Mouse (Mus musculus): Measurements from ENCODE around the gene Aff3.

Aff3 gene

DNA sequence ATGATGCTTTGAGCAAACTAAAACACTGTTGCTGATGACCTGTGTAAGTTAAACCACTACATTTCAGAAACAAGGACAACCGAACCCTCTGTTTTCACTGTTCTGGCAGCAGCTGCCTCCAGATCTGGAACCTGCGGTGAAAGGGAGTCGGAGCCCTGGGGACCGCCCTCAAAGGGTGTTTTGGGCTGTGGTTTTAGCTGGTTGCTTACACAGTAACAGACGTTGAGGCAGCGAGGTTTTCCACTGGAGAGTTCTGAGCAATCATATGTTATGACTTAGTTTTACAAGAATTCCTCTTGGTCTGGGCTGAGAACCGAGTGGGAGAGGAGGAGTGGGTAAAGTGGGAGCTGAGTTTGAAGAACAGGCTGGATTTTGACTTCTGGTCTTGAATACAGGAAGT, 7.1 kb downstream of the Aff3 start:
- DNase-seq (ENCODE audit: low read depth, low spot score) = no peak

- DNase-seq (ENCODE audit: low read depth, low spot score) = peak; percentile 83
Observed at GRCm38 (mm10) chr1:38654981-38655540, 9.7 kb downstream of the Aff3 start.

GRCm38 (mm10) chr1:38650031-38650430, 14.7 kb downstream of the Aff3 start:
- no peak for DNase-seq (ENCODE audit: low read depth, low spot score)

DNA sequence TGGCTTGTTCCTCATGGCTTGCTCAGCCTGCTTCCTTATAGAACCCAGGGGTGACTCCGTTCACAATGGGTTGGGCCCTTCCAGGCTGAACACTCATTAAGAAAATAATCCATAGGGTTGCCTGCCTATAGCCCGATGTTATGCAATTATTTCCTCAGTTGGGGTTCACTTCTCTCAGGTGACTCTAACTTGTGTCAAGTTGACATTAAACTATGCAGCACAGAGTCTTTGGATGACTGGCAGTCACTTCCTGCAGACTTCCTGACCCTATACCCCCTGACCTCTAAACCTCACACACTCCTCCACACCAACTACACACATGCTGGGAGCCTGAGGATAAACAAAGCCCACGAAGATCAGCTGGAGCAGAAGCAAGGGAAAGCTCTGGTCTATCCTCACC, 15.6 kb downstream of the Aff3 start:
- DNase-seq (ENCODE audit: low read depth, low spot score) = no peak

DNA sequence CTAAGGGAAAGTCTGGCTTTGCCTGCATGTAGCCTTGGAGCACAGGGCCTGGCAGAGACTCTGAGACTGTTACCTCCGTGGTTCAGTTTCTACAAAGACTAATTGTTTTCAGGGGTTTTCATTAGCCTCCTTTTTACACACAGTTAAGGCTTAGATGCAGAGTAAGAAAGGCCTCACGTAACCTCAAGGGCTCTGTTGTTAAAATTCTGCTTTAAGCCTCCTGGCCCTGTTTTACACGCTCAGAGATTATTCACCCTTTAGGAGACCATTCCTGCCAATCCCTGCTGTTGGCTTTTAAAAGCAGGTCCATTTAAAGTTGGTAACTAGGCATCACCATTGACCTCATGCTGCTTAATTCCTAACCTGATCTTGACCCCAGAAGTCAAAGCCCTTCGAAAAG, 22.5 kb downstream of the Aff3 start:
- no peak for DNase-seq (ENCODE audit: low read depth, low spot score)

GRCm38 (mm10) chr1:38639669-38640068, 25.1 kb downstream of the Aff3 start:
- DNase-seq (ENCODE audit: low read depth, low spot score) = no peak

GRCm38 (mm10) chr1:38635596-38635995, 29.2 kb downstream of the Aff3 start:
- no peak for DNase-seq (ENCODE audit: low read depth, low spot score)

DNA sequence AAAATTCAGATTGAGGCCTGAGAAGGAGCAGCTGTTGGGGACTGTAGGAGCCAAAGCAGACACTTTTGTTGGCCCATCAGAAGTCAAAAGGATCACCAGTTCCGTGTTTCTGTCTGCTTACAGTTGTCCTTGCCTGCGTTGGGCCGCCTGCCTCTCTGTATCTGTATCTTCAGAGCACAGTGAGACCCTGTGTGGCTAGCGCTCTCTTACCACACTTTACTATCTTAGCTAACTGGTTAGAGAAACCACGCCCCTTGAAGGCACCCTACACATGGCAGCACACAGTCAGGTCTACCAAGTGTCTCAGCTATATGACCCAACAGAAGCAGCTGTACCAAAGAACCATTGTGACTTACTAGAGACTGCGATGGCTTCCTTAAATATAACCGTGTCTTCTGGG, 30.7 kb downstream of the Aff3 start:
- no peak for DNase-seq (ENCODE audit: low read depth, low spot score)

GRCm38 (mm10) chr1:38632461-38633180, 32.1 kb downstream of the Aff3 start:
- no peak for DNase-seq (ENCODE audit: low read depth, low spot score)

GRCm38 (mm10) chr1:38631501-38632279, 33.1 kb downstream of the Aff3 start:
- DNase-seq (ENCODE audit: low read depth, low spot score) = no peak

- peak; percentile 25 for DNase-seq (ENCODE audit: low read depth, low spot score)
Observed at GRCm38 (mm10) chr1:38628901-38629585, 35.7 kb downstream of the Aff3 start.

GRCm38 (mm10) chr1:38628426-38628825, 36.3 kb downstream of the Aff3 start:
- no peak for DNase-seq (ENCODE audit: low read depth, low spot score)

DNA sequence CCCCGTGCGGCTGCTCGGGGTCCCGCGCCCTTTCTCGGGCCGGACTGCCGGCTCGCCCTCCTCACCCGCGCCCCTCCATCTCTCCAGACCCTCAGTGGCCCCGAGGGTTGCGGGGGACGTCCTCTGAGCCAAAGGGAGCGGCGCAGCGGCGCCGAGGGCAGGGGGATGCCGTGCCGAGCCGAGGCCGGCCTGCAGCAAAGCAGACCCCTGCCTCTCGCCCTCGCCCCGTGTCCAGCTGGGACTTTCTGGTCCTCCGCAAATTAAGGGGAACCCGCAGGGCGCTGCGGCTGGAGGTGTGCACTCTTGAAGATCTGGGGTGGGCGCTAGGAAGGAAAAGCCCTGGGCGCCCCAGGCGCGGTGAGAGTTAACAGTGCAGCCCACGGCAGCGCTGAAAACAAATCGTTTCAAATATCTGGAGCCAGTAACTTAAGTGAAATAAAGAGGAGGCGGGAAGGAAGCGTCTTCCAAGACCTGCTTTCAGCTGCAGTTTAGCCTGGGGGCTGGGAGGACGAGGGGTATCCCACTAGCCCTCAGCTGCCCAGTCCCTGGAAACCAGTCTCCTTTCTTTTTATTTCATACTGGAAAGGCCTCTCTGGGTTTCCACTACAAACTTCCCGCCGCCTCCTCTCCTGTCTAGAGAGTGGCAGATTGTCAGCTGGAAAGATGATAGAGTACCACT, 36.9 kb downstream of the Aff3 start:
- peak; percentile 60 for DNase-seq (ENCODE audit: low read depth, low spot score)

GRCm38 (mm10) chr1:38626739-38627661, 37.8 kb downstream of the Aff3 start:
- DNase-seq (ENCODE audit: low read depth, low spot score) = peak; percentile 62

DNA sequence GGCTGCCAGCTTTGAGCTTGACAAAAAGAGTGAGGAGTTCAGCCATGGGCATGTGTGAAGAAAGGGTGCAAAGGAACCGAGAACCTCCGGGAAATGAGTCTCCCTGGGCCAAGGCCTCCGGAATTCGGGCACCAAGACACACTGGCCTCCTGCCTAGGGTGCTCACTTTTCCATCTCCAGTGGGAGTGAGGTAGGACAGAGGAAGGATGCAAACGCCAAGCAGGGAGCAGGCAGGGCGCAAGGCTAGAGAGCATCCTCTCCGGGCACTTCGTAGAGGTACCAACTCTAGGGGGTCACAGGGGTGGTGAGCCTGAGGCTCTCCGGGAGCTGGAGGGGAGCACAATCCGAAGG, 38.4 kb downstream of the Aff3 start:
- DNase-seq (ENCODE audit: low read depth, low spot score) = peak; percentile 16

GRCm38 (mm10) chr1:38621840-38622239, 42.9 kb downstream of the Aff3 start:
- DNase-seq (ENCODE audit: low read depth, low spot score) = peak; percentile 39

DNA sequence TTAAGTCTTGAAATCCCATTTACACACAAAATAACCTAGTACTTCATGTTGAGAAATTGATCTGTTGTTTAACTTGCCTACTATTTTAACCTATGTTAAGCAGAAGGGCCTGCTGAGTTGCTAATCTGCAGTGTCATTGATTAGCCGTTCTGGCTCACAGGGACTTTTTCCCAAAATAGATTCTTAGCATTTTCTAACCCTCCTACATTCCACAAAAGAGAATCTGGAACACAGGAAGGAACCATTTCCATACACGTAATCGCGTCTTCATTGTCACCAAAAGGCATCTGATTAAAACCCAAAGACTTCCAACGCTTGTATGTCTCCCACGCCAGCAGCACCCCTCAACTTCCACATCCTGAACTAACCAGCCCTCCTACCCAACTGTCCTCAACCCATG, 44.4 kb downstream of the Aff3 start:
- no peak for DNase-seq (ENCODE audit: low read depth, low spot score)

- DNase-seq (ENCODE audit: low read depth, low spot score) = no peak
Observed at GRCm38 (mm10) chr1:38606741-38607140, 58.0 kb downstream of the Aff3 start.

DNA sequence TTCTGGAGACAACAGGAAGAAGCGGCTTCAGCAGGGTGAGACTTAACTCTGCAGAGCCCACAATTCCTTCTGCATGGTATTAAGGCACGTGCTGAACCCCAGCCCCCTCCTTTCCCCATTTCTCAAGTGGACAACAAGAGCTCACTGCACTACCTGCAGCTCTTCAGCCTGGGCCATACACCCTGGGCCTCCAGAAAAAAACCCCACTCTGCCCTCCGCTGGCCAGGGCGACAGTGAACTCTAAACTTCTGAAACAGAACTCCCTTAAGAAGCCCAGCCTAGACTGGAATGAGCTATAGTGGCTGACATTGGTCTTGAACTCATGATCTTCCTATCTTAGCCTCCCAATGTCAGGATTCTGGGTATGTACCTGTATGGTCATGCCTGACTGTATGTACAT, 59.3 kb downstream of the Aff3 start:
- no peak for DNase-seq (ENCODE audit: low read depth, low spot score)

DNA sequence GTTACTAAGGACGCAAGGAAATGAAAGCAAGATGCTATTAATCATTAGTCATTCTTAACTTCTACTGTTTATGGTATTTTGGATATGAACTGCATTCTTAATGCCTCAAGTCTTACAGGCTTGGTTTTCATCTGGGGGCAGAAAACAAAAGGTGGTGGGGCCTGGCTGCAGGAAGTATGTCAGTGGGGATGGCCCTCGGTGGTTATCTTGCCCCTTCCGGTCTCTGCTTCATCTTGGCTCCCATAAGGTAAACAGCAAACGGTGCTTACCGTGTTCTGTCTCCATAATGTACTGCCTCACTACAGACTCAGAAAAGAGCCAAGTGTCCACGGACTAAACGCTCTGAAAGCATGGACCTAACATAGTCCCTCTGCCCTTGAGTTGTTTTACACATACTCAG, 60.1 kb downstream of the Aff3 start:
- no peak for DNase-seq (ENCODE audit: low read depth, low spot score)

Data from ZHBTc4 (cell line).